In the genomic region with DNA sequence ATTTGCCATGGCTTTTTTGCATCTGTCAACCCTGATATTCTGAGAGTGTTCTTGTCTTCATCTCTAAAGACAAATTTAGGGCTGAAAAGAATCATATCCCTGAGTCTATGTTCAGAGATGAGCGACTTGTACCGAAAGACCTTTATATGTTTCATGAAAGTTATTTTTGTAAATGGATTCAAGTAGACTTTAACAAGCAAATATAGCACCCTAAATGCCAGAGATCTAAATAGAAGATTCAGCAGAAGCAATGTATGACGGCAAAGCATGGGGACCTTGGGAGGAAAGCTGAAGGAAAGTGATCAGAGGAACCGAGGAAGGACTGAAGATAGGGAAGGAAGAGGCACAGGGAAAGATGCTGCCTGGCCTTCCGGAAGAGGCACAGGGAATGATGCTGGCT, we compare ENCODE assay signal across 16 mouse cellular contexts.
"Had no signal": no experiment of that assay in that cellular context is flagged by ENCODE, and none has a peak within 500 bp of the region (broad histone marks: within the 10 kb centered on the region; RNA-seq: fewer than 3 reads in every experiment).

No protein-coding gene starts in this region.

- DNase-seq: liver, postnatal 0 days; lung, adult 2 months; lung, postnatal 14 days; lung, postnatal 36 days; right cerebral cortex, postnatal 14 days; thymus, adult 18-20 months; thymus, postnatal 25 days; thymus, postnatal 4 days had no signal

- H3K4me1 ChIP-seq: lung, embryonic 15.5 days; megakaryocyte, embryonic 14.5 days; midbrain, embryonic 13.5 days; midbrain, embryonic 15.5 days; neural tube, embryonic 12.5 days; stomach, embryonic 15.5 days had no signal

- H3K27ac ChIP-seq: lung, embryonic 15.5 days; macrophage; midbrain, embryonic 13.5 days; midbrain, embryonic 15.5 days; neural tube, embryonic 12.5 days; stomach, embryonic 15.5 days; stomach, postnatal 0 days had no signal

- H3K4me3 ChIP-seq: lung, embryonic 15.5 days; megakaryocyte, embryonic 14.5 days; midbrain, embryonic 13.5 days; midbrain, embryonic 15.5 days; neural tube, embryonic 12.5 days; stomach, embryonic 15.5 days had no signal
